ENCODE assay signal across 8 mouse cellular contexts in the genomic region with DNA sequence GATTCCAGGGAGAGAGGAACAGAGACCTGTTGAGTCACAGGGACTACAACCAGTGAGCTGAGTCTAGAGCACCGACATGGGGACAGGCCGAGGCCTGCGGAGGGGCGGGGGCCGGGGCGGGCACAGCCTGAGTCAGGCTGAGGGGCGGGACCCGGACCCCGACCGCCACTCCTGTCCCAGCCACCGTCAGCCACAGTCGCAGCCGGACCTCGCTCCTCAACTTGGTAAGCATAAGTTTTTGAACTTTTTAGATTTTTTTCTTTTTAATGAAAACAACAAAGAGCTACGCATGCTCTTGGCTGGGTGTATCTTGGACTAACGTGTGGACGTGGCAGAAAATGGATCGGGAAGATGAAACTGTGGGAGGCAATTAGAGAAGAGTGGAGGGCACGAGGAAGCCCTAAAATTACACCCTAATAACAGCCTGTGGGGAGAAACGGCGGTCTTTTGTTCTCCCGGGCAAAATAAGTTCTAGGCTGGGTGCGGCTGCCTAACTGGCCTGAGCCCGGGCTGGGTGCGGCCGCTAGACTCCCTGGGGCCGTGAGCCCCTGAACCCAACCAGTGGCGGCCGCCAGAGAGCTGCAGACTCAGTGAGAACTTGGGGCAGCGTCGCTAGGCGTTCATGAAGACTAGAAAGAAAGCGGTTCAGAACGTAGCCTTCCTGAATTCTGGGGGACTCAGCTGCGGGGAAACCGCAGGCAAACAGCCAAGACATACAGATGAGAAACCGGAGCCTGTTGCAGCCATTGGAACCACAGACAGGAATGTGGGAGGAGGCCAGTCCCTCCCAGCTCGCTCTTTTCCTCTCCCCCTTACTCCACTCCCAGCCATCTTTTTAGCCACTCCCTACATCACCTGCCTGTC. TPM values are rescaled to one million over a fixed set of nuclear protein-coding genes. Genes with fewer than 3 reads are reported as not detected.
DNase-seq lines count a peak whose midpoint lies in the region; ATAC-seq lines count a peak whose summit lies in the region.

A gene (plus strand): TSS at position 159 of the 864 bp plus-strand sequence.

- peak within 1 kb of the TSS; percentile 96 for H3K27ac ChIP-seq in embryonic facial prominence, embryonic 14.5 days (replicated peaks; ENCODE audit: low read depth, low read length)
- peak within 1 kb of the TSS; percentile 93 for H3K27ac ChIP-seq in heart, embryonic 12.5 days (ENCODE audit: poor library complexity, severe bottlenecking)
- H3K27ac ChIP-seq in kidney, embryonic 15.5 days: peak within 1 kb of the TSS; percentile 97

- H3K36me3 ChIP-seq in embryonic facial prominence, embryonic 14.5 days (ENCODE audit: control insufficient read depth, insufficient read depth, low read length): peaks cover 18% of the 10 kb centered on the region
- H3K36me3 ChIP-seq in heart, embryonic 12.5 days: peaks cover 17% of the 10 kb centered on the region
- H3K36me3 ChIP-seq in kidney, embryonic 15.5 days: peaks cover 13% of the 10 kb centered on the region

- no peaks in the 10 kb centered on the region for H3K9me3 ChIP-seq in embryonic facial prominence, embryonic 14.5 days (ENCODE audit: control insufficient read depth, low read length)
- no peaks in the 10 kb centered on the region for H3K9me3 ChIP-seq in heart, embryonic 12.5 days (replicated peaks)
- H3K9me3 ChIP-seq in kidney, embryonic 15.5 days (replicated peaks): no peaks in the 10 kb centered on the region

- H3K9ac ChIP-seq in embryonic facial prominence, embryonic 14.5 days (ENCODE audit: low read depth, low read length): peak within 1 kb of the TSS; percentile 87
- peak within 1 kb of the TSS; percentile 86 for H3K9ac ChIP-seq in heart, embryonic 12.5 days
- peak within 1 kb of the TSS; percentile 77 for H3K9ac ChIP-seq in kidney, embryonic 15.5 days

- H3K4me3 ChIP-seq in embryonic facial prominence, embryonic 14.5 days (ENCODE audit: low read depth, low read length): peak within 1 kb of the TSS; percentile 58
- H3K4me3 ChIP-seq in heart, embryonic 12.5 days: peak within 1 kb of the TSS; percentile 88
- peak within 1 kb of the TSS; percentile 74 for H3K4me3 ChIP-seq in kidney, embryonic 15.5 days (replicated peaks)

- H3K4me2 ChIP-seq in embryonic facial prominence, embryonic 14.5 days (ENCODE audit: low read depth, low read length): peak within 1 kb of the TSS; percentile 60
- peak within 1 kb of the TSS; percentile 74 for H3K4me2 ChIP-seq in heart, embryonic 12.5 days
- H3K4me2 ChIP-seq in kidney, embryonic 15.5 days: peak within 1 kb of the TSS; percentile 67

- no peaks in the 10 kb centered on the region for H3K27me3 ChIP-seq in embryonic facial prominence, embryonic 14.5 days (replicated peaks; ENCODE audit: control insufficient read depth, insufficient read depth, low read length)
- no peaks in the 10 kb centered on the region for H3K27me3 ChIP-seq in heart, embryonic 12.5 days (replicated peaks)
- H3K27me3 ChIP-seq in kidney, embryonic 15.5 days: no peaks in the 10 kb centered on the region

- 1% methylated on average over 36 of the region's 38 CpGs for WGBS in embryonic facial prominence, embryonic 14.5 days
- WGBS in heart, embryonic 12.5 days: under 1% methylated on average over 38 of the region's 38 CpGs
- WGBS in kidney, embryonic 15.5 days: under 1% methylated on average over 38 of the region's 38 CpGs

- peak; percentile 94 for ATAC-seq in embryonic facial prominence, embryonic 14.5 days (ENCODE audit: low read depth)
- ATAC-seq in heart, embryonic 12.5 days (ENCODE audit: insufficient number of reproducible peaks, low FRiP score): peak; percentile 93
- ATAC-seq in kidney, embryonic 15.5 days (replicated peaks; ENCODE audit: low FRiP score): peak; percentile 97

- peak; percentile 96 for DNase-seq in 3T3-L1 (ENCODE audit: low read depth, low spot score)
- DNase-seq in T-cell, adult 2 months (ENCODE audit: low spot score): peak; percentile 22
- DNase-seq in embryonic facial prominence, embryonic 14.5 days (ENCODE audit: low spot score): peak; percentile 94
- peak; percentile 72 for DNase-seq in lung, postnatal 10 days
- peak; percentile 42 for DNase-seq in ovary, postnatal 10 days (ENCODE audit: low spot score)
- peak; percentile 56 for DNase-seq in urinary bladder, adult 2 months (ENCODE audit: low spot score)

- H3K4me1 ChIP-seq in embryonic facial prominence, embryonic 14.5 days (ENCODE audit: control insufficient read depth, insufficient read depth, low read length): peaks cover 19% of the 10 kb centered on the region
- peaks cover 21% of the 10 kb centered on the region for H3K4me1 ChIP-seq in heart, embryonic 12.5 days (replicated peaks)
- H3K4me1 ChIP-seq in kidney, embryonic 15.5 days: peaks cover 16% of the 10 kb centered on the region

RNA-seq across cellular contexts. Expression of the gene that starts here (rescaled TPM):
- 1,533 and 1,735 TPM in 2 replicates for polyA plus RNA-seq in embryonic facial prominence, embryonic 14.5 days (2014; fragmentation: Nextera tagmentation; extraction: Ambion mirVana)
- polyA plus RNA-seq in heart, embryonic 12.5 days (2016; fragmentation: Nextera tagmentation; extraction: Ambion mirVana): 860 and 874 TPM in 2 replicates
- 1,358 and 1,377 TPM in 2 replicates for polyA plus RNA-seq in kidney, embryonic 15.5 days (2015; fragmentation: Nextera tagmentation; extraction: Ambion mirVana)
- 912 and 1,103 TPM in 2 replicates for polyA plus RNA-seq in urinary bladder, adult 2 months (2012; rRNA removed)

Comparison
In these comparisons a context has a peak if more than half of its experiments do, and no peak if none do; other contexts are left out.
1. Peak in every context shown above with its lines: DNase-seq, ATAC-seq, H3K4me3 ChIP-seq and H3K27ac ChIP-seq.
2. DNase-seq: peak in every context shown above with its lines; median percentile 96 in 3T3-L1; 94 in embryonic facial prominence, embryonic 14.5 days; 72 in lung, postnatal 10 days; 56 in urinary bladder, adult 2 months; 42 in ovary, postnatal 10 days; 22 in T-cell, adult 2 months.